Mouse (Mus musculus) left cerebral cortex, adult 8-10 months (tissue): ENCODE measurements around the gene Tmem97. TPM values are rescaled to one million over a fixed set of nuclear protein-coding genes. Genes with fewer than 3 reads are reported as not detected.
A peak's percentile ranks its signal among the peaks of the same experiment; 100 is the strongest.
"Not testable (repeated sequence)": the region's sequence is repeated elsewhere in the genome, so short reads cannot be mapped to it uniquely, and the experiment has no call there.

Source experiments
- DNase-seq, 2 experiments: peaks; one replicate each; pipeline ENCODE4 v3.0.0; 2022; ENCODE audit warnings: low spot score in 2 of 2
- total RNA-seq, 4 experiments: library from RNA; stranded (reverse); gene quantifications; 2 replicates each; pipeline ENCODE4 v1.2.4; 2022

Tmem97 gene
- total RNA-seq, 4 experiments from 2014 or later = 23.7 to 29.6 (median 26.6) TPM

GRCm38 (mm10) chr11:78551059-78551398 is 452 bp upstream of the Tmem97 start:
- DNase-seq = no peak

- DNase-seq = no peak
Measured at GRCm38 (mm10) chr11:78549491-78549987, 1.0 kb downstream of the Tmem97 start.

- DNase-seq = no peak
Measured at GRCm38 (mm10) chr11:78547718-78548460, 2.7 kb downstream of the Tmem97 start.

- no peak for DNase-seq
Measured at GRCm38 (mm10) chr11:78545181-78545580, 5.4 kb downstream of the Tmem97 start.

- DNase-seq = no peak
Measured at GRCm38 (mm10) chr11:78544449-78545111, 6.0 kb downstream of the Tmem97 start.

- no peak for DNase-seq
Measured at GRCm38 (mm10) chr11:78540358-78540757, 10.2 kb downstream of the Tmem97 start.

DNA sequence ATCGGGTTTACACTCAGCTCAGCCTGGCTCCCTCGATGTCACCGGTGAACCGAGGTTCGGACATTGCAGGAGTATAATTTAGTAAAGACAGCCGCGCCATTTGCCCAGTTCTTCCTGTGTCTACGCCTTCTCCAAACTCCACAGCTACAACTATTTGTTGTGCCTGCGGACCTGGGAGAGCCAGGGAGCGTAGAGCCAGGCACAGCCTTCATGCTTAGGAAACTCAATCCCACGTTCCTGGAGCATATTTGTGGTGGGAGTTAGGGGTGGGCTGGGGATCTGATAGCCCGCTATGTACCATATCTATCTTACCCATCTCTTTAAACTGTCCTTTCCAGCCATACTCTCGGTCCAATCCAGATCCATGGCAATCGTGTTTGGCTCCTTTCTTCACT is 13.9 kb downstream of the Tmem97 start:
- DNase-seq = no peak

DNA sequence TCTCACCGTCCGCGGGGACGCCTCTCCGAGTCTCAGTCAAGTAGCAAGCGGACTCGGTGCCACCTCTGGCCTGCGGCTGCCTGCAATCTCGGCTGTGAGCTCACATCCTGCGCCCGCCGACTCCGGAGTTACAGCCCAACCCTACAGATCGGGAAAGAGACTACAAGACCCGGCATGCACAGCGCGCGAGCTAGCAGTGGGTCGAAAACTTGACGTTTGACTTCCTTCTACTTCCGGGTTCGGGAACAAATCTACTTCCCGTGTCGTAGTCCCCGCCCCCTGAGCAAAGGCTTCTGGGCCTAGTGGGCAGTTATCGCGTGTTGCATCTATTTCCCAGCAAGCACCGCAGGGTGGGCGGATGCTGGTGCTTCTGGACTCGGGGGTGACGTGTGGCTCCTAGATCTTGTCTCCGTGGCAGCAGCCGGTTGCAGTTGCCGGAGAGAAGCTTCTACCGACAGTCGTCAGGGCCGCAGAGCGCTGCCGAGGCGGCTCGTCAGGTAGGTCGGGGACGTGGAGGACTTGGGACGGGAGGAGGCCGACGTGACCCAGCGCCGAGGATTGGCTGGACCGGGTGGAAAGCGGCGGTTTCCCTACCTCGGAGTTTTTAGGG is 14.4 kb downstream of the Tmem97 start, which contains the start of the genes Tnfaip1 and Ift20:
Gene Tnfaip1 (minus strand): TSS at position 253 of the 610 bp plus-strand sequence.
Gene Ift20 (plus strand): TSS at position 282 of the 610 bp plus-strand sequence.
- peak; percentile 92 to 99 for DNase-seq

- no peak for DNase-seq
Measured at GRCm38 (mm10) chr11:78535376-78536079, 15.0 kb downstream of the Tmem97 start.

GRCm38 (mm10) chr11:78534516-78534915 is 16.1 kb downstream of the Tmem97 start:
- DNase-seq = no peak

- DNase-seq = not testable (repeated sequence)
Measured at GRCm38 (mm10) chr11:78531515-78531914, 19.1 kb downstream of the Tmem97 start.

DNA sequence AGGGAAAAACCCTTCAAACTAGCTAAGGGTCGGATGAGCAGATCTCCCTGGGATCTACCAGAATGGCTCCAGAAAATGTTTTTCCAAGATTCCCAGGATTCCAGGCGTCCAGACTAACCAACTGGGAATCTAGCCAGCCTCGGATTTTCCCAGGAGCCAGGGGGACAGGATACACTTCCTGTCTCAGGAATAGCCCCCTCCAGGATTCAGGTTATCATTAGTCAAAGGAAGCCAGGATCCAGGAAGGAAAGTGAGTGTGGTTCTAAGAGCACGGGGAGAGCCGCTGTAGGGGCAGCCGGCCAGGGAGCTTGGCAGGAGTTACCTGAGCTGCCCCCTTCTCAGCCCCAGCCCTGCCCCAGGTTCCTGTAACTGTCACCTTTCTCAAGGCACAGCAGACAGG is 19.5 kb downstream of the Tmem97 start:
- DNase-seq = no peak

GRCm38 (mm10) chr11:78530001-78530400 is 20.6 kb downstream of the Tmem97 start:
- DNase-seq = no peak

DNA sequence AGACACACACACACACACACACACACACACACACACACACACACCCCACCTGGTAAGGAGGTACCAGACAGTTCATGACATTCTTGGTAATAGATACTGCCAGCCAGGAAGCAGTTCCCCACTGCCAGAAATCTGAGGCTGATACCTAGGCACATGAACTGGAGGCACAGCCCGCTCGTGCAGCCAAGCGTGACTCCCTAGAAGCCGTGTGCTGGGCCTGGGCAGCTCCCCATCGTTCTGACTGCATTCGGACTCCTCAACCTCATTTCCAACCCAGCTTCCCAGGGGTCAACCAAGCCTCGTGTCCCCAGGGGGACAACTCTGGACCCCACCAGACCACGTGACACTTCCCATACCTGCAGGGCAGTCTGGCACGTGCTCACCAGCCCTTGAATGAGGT is 21.9 kb downstream of the Tmem97 start:
- no peak for DNase-seq

DNA sequence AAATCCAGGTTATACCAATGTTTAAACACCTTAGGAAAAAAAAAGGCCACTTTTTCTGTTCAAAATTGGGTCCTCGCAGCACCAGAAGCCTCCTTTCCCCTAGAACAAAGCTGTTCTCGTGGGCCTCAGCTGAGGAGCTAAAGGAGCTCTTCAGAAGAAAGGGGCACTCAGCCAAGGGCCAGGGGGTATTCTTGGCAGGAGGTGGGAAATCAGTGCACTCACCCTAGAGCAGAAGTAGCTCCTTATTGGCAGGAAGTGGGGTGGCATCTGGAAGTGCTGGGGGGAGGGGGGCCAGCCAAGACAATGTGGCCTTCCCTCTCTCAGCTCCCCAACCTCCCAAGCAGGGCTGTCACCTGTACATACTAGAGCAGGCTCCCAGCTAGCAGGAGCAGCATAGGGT is 25.7 kb downstream of the Tmem97 start:
- DNase-seq = no peak

DNA sequence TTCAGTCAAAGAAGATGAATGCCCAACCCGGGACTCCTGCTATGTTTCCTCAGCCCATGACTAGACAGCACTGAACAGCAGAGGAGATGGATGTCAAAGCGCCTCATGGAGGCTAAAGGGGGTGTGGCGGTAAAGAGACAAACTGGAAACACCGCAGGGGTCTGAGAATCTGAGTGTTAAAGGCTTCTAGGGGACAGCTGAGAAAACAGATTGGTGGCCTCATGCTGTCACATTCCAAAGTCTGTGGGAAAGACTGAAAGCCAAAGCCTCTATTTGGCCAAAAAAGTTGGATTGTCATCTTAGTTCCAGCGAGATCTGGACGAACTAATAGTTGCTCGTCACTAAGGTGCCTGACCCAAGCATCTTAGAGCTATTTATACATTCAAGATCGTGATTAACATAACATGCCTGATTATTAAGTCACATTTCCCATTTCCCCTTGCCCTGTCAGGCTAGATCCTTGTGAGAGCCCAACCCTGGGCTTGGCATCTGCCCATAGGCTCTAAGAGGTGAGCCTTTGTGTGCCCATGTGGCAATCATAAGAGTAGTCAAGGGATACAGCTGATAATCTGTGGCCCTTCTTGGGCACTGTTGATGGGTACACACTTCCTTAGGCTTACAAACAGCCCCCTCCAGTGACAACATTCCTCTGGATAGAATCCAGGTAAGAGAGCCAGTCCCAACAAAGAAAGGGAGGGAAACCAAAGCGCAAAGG is 27.2 kb downstream of the Tmem97 start:
- DNase-seq = no peak

GRCm38 (mm10) chr11:78522481-78522997 is 28.0 kb downstream of the Tmem97 start:
- DNase-seq = no peak

DNA sequence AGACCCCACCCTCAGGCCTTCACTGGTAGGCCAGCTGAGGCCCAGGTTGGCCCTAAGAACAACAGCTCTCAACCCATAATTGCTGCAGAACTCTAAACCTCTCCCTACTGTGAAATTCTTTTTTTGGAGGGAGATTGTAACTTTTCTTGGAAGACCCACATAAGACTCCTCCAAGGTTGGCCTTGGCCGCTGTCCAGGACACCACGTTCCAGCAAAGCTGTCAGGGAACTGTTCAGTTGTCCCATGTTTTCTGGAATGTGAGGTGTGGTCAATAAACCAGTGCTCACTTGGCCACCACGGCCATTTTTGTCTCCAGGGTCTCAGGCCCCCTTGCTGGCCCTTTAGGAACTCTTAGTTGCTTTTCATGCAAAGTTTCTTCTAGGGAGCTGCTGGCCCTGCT is 28.7 kb downstream of the Tmem97 start:
- no peak for DNase-seq

- no peak for DNase-seq
Measured at GRCm38 (mm10) chr11:78518931-78519330, 31.6 kb downstream of the Tmem97 start.

GRCm38 (mm10) chr11:78515549-78516325 is 34.8 kb downstream of the Tmem97 start:
- no peak for DNase-seq
